Mouse (Mus musculus) layer of hippocampus, adult 8-10 months (tissue): ENCODE data around the gene Gm9903. TPM values are rescaled to one million over a fixed set of nuclear protein-coding genes. Genes with fewer than 3 reads are reported as not detected.

Experiments used
- DNase-seq, 2 experiments: peaks; one replicate each; pipeline ENCODE4 v3.0.0; 2022; ENCODE audit warnings: low spot score in 2 of 2
- total RNA-seq, 4 experiments: library from RNA; stranded (reverse); gene quantifications; 2 replicates each; pipeline ENCODE4 v1.2.4; 2022

Gene Gm9903
- 1 to 10 TPM in 2 of 4 experiments, under 1 TPM in 2; 0.61 to 1.1 (median 0.89) TPM for total RNA-seq

GRCm38 (mm10) chr5:33629301-33629987 lies at the start of gene Gm9903, which contains the start of gene Fam53a:
Gm9903 (plus strand) TSS chr5:33629925.
Fam53a (minus strand) TSS chr5:33629635.
- DNase-seq: peak; percentile 99 to 100

- no peak for DNase-seq
Observed at GRCm38 (mm10) chr5:33580336-33580735, 49.4 kb upstream of the Gm9903 start.

- no peak for DNase-seq
Observed at GRCm38 (mm10) chr5:33587498-33588058, 42.1 kb upstream of the Gm9903 start.

DNA sequence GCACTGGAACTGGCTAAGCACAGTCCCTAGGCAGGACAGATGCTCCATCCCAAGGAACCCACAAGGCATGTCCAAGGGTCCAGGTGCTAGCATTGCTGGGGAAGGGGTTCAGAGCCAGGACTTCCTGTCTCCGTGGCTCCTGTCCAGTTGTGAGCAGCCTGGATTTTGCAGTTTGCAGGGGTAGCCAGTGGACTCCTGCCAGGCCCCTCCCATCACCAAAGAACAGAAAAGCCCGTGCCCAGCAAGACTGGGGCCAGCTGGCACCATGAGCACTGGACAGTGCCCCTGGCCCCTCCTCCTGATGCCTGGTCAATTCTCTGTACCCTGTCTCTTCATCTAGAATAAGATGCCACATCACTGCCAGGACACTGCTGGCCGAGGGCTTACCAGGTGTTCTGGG lies 41.7 kb upstream of the Gm9903 start:
- no peak for DNase-seq

GRCm38 (mm10) chr5:33589221-33589888 lies 40.4 kb upstream of the Gm9903 start:
- peak; percentile 36 to 73 for DNase-seq

- no peak for DNase-seq
Observed at GRCm38 (mm10) chr5:33593620-33594019, 36.1 kb upstream of the Gm9903 start.

- DNase-seq: no peak
Observed at GRCm38 (mm10) chr5:33605314-33605713, 24.4 kb upstream of the Gm9903 start.

GRCm38 (mm10) chr5:33606631-33607030 lies 23.1 kb upstream of the Gm9903 start:
- DNase-seq: no peak

- DNase-seq: no peak
Observed at GRCm38 (mm10) chr5:33607434-33607833, 22.3 kb upstream of the Gm9903 start.

GRCm38 (mm10) chr5:33609226-33609625 lies 20.5 kb upstream of the Gm9903 start:
- DNase-seq: no peak

GRCm38 (mm10) chr5:33611795-33612194 lies 17.9 kb upstream of the Gm9903 start:
- no peak for DNase-seq

DNA sequence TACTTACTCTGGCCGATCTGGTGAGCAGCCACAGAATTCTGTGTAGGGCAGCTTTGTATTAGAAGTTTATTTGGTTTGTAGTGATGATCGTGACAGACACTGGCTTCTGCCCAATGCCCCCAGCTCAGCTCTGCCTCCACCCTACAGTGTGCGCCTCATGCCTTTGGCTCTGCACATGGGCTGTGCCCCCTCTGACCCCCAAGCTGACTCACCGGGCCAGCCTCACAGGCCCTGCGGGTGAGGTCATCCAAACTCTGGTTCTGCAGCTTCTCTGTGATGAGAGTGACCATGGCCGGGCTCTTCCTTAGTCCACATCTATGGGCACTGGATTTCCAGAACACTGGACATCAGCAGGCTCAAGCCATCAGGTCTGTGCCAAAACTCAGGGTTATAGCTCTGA lies 15.3 kb upstream of the Gm9903 start:
- no peak for DNase-seq

- DNase-seq: no peak
Observed at GRCm38 (mm10) chr5:33622671-33623070, 7.1 kb upstream of the Gm9903 start.

DNA sequence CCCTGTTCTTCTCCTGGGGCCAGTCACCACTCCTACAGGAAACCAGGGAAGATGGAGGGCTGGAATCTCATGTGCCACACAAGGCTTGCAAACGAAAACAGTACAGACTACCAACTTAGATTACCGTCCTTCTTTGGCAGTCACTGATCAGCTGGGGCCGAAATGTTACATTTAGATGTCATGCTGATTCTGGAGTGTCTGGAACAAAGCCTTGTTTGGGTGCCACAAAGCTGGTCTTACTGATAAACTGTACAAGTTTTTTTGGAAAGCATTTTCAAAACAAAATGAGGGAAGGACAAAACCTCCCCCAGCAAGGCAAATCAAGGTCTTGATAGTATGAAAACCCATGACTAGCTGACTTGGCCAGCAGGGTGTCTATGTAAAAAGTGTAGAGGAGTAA lies 6.0 kb upstream of the Gm9903 start:
- no peak for DNase-seq

DNA sequence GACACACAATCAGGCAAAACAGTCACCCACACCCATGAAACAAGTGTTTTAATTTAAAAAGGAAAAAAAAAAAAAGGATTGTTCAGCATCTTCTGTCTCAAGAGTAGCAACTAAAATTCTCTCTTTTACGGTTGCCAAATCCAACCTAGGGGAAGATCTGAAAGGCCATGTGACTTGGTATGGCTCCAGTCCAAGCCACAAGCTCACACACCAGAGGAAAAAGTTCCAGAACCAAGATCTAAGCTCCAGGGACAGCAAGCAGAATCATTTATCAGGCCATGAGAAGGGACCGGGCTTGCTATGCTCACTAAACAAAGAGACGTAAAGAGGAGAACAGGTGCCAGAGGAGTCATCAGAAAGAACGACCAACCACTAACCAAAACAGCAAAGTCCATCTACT lies 1.8 kb upstream of the Gm9903 start:
- no peak for DNase-seq

GRCm38 (mm10) chr5:33628820-33629300 lies 865 bp upstream of the Gm9903 start:
- DNase-seq: no peak

DNA sequence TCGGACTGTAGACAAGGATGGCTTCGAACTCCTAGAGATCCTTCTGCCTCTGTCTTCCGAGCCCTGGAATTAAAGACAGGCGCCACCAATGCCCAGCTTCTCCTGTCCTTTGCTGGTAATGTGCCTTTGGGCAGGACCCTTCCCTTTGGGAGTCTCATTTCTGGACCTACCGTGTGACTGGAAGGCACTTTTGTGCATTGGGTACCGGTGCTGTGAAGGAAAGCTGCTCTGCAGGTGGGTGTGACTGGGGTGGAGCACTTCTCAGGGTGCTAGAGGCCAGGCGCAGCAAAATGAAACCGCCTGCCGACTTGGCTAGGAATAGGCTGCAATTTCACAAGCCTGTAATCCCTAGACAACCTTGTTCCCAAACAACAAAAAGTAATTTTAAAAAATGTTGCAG lies 336 bp downstream of the Gm9903 start:
- no peak for DNase-seq

DNA sequence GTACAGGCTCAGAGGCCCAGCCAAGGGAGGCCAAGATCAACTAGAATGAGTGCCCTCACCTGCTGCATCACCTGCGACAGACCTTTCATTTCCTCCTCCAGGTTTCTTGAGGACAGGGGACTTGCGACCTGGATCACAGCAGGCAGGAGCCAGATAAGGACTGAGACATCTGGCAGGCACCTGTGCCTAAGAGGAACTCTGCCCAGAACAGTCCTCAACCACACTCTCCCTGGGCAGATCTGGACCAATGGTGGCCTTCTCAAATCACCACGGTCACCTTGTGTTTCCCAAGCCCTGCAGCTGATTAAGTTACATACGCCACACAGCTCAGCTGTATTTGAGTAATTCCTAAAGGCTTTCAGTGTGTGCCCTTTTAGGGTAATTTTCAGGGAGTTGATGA lies 890 bp downstream of the Gm9903 start:
- DNase-seq: no peak

DNA sequence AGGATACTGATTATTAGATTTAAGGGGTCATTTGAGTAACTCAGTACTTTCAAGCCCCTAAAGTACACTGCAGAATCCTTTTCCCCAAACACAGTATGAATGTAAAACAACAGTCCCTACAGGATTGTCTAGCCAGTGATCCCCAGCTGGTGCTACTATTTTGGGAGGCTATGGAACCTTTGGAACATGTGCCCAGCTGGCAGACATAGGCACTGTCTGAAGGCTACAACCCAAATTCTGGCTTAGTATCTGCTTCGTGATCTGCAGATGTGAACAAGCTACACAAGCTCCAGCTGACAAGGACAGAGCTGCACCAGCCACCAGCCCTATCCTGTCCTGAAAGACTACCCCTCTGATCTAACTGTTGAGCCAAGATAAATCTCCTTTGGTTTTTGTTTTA lies 2.8 kb downstream of the Gm9903 start:
- DNase-seq: no peak

- no peak for DNase-seq
Observed at GRCm38 (mm10) chr5:33635361-33635760, 5.6 kb downstream of the Gm9903 start.

GRCm38 (mm10) chr5:33637606-33638350 lies 8.1 kb downstream of the Gm9903 start:
- DNase-seq: no peak

- DNase-seq: no peak
Observed at GRCm38 (mm10) chr5:33638826-33639225, 9.1 kb downstream of the Gm9903 start.
